12 mouse cellular contexts compared by ENCODE assay signal in genomic region chr5:105822521-105823498, GRCm38 (mm10). TPM values are rescaled to one million over a fixed set of nuclear protein-coding genes. Genes with fewer than 3 reads are reported as not detected.
DNase-seq lines count a peak whose midpoint lies in the region; ATAC-seq and TF ChIP-seq lines count a peak whose summit lies in the region.
"Had no signal": no experiment of that assay in that cellular context is flagged by ENCODE, and none has a peak within 500 bp of the region (broad histone marks: within the 10 kb centered on the region; RNA-seq: fewer than 3 reads in every experiment).

No protein-coding gene starts in this region.

- WGBS in embryonic facial prominence, embryonic 15.5 days, result 14% methylated on average over 15 of the region's 15 CpGs
- WGBS in hindbrain, embryonic 16.5 days, result 34% methylated on average over 15 of the region's 15 CpGs
- 49% methylated on average over 15 of the region's 15 CpGs for WGBS in kidney, adult 2 months

- H3K27ac ChIP-seq in embryonic facial prominence, embryonic 15.5 days (replicated peaks), result peak overlapping the region; percentile 61; the same call in 1 of the 2 replicates
- H3K27ac ChIP-seq in hindbrain, embryonic 16.5 days (ENCODE audit: low read depth, low read length), result no peak overlapping the region
- no peak overlapping the region for H3K27ac ChIP-seq in kidney, adult 2 months (ENCODE audit: insufficient read depth, low read depth, low read length)

- peak; percentile 38 for DNase-seq in embryo, embryonic 10 days (ENCODE audit: low spot score)
- DNase-seq in embryo, embryonic 9.5 days (ENCODE audit: extremely low spot score), result no peak
- DNase-seq in right cerebral cortex, postnatal 25 days, result no peak
- DNase-seq in kidney, adult 2 months, result no peak
- no peak for DNase-seq in left cerebral cortex, adult 11 months (ENCODE audit: low spot score)
- DNase-seq: B cell, adult 2 months; cerebellum, adult 9-10 months; kidney, adult 9 months; right cerebral cortex, postnatal 14 days had no signal

- no peak for TF ChIP-seq POLR2A in myocyte (IDR thresholded peaks at IDR 0.05; ENCODE audit: insufficient read length, low read depth)
- no peak for TF ChIP-seq POLR2A in kidney, adult 2 months (IDR thresholded peaks at IDR 0.05; ENCODE audit: low read depth, low read length)

- H3K4me2 ChIP-seq in embryonic facial prominence, embryonic 15.5 days (replicated peaks), result peak overlapping the region; percentile 44
- H3K4me2 ChIP-seq in hindbrain, embryonic 16.5 days (ENCODE audit: low read length), result peak overlapping the region; percentile 8; the same call in 1 of the 2 replicates
- H3K4me2 ChIP-seq in myocyte (ENCODE audit: low read depth), result peak overlapping the region; percentile 13

- no peak overlapping the region for H3K9ac ChIP-seq in embryonic facial prominence, embryonic 15.5 days
- peak overlapping the region; percentile 36; the same call in 1 of the 2 replicates for H3K9ac ChIP-seq in hindbrain, embryonic 16.5 days (ENCODE audit: low read depth, low read length)

- H3ac ChIP-seq in myocyte (ENCODE audit: control insufficient read depth, insufficient read length), result no peak overlapping the region

- no peak for TF ChIP-seq CTCF in kidney, adult 2 months (conservative IDR thresholded peaks at IDR 0.05; ENCODE audit: insufficient read depth, insufficient read length, low read depth, low read length)

- no peaks in the 10 kb centered on the region for H3K79me2 ChIP-seq in myocyte (ENCODE audit: control insufficient read depth, insufficient read depth)

- H3K9me3 ChIP-seq in embryonic facial prominence, embryonic 15.5 days (replicated peaks), result no peaks in the 10 kb centered on the region
- H3K9me3 ChIP-seq in hindbrain, embryonic 16.5 days (ENCODE audit: control insufficient read depth, low read length), result no peaks in the 10 kb centered on the region

- peaks cover 13% of the 10 kb centered on the region for H3K4me1 ChIP-seq in embryonic facial prominence, embryonic 15.5 days
- H3K4me1 ChIP-seq in hindbrain, embryonic 16.5 days (ENCODE audit: control insufficient read depth, insufficient read depth, low read depth, low read length), result peaks cover 7% of the 10 kb centered on the region
- peaks cover 16% of the 10 kb centered on the region for H3K4me1 ChIP-seq in kidney, adult 2 months (ENCODE audit: control insufficient read depth, insufficient read depth, low read length)

- ATAC-seq in embryonic facial prominence, embryonic 15.5 days (ENCODE audit: insufficient number of reproducible peaks, low FRiP score, low TSS enrichment, low read depth), result no peak; the same call in 1 of the 2 replicates
- ATAC-seq in hindbrain, embryonic 16.5 days, result peak; percentile 59

- no peaks in the 10 kb centered on the region for H3K36me3 ChIP-seq in embryonic facial prominence, embryonic 15.5 days
- no peaks in the 10 kb centered on the region for H3K36me3 ChIP-seq in hindbrain, embryonic 16.5 days (ENCODE audit: control insufficient read depth, insufficient read depth, low read length)
- no peaks in the 10 kb centered on the region for H3K36me3 ChIP-seq in myocyte (ENCODE audit: control insufficient read depth, insufficient read depth)
- no peaks in the 10 kb centered on the region for H3K36me3 ChIP-seq in kidney, adult 2 months (ENCODE audit: control insufficient read depth, insufficient read depth, low read length)

- no peaks in the 10 kb centered on the region for H3K27me3 ChIP-seq in embryonic facial prominence, embryonic 15.5 days
- no peaks in the 10 kb centered on the region for H3K27me3 ChIP-seq in hindbrain, embryonic 16.5 days (replicated peaks; ENCODE audit: control insufficient read depth, insufficient read depth, low read length)
- no peaks in the 10 kb centered on the region for H3K27me3 ChIP-seq in myocyte (ENCODE audit: control insufficient read depth, insufficient read depth, insufficient read length)
- no peaks in the 10 kb centered on the region for H3K27me3 ChIP-seq in kidney, adult 2 months (replicated peaks; ENCODE audit: control insufficient read depth, insufficient read depth, low read length)

- 0 out of 2 replicates have a peak overlapping the region, but pooled peaks have one; percentile 1 for H3K4me3 ChIP-seq in embryonic facial prominence, embryonic 15.5 days (replicated peaks)
- no peak overlapping the region for H3K4me3 ChIP-seq in hindbrain, embryonic 16.5 days (ENCODE audit: low read length)
- no peak overlapping the region for H3K4me3 ChIP-seq in myocyte
- H3K4me3 ChIP-seq in kidney, adult 2 months (ENCODE audit: insufficient read depth, low read depth, low read length), result no peak overlapping the region

TF ChIP-seq in myocyte, 11 proteins besides CTCF, POLR2A, EP300 and RAD21:
- TF ChIP-seq TCF12 (IDR thresholded peaks at IDR 0.05; ENCODE audit: insufficient read depth, poor library complexity, severe bottlenecking), result no peak
- TF ChIP-seq MAX (IDR thresholded peaks at IDR 0.05; ENCODE audit: low read depth), result no peak
- TF ChIP-seq POLR2AphosphoS2 (IDR thresholded peaks at IDR 0.05; ENCODE audit: insufficient read length, low read depth), result no peak
- no peak for TF ChIP-seq CEBPB (IDR thresholded peaks at IDR 0.05; ENCODE audit: insufficient read depth, poor library complexity, severe bottlenecking)
- TF ChIP-seq REST (IDR thresholded peaks at IDR 0.05; ENCODE audit: insufficient read depth, insufficient read length), result no peak
- no peak for TF ChIP-seq USF1 (IDR thresholded peaks at IDR 0.05; ENCODE audit: low read depth)
- no peak for TF ChIP-seq TCF3 (IDR thresholded peaks at IDR 0.05; ENCODE audit: insufficient read length, low read depth)
- no peak for TF ChIP-seq MYOD1 (IDR thresholded peaks at IDR 0.05; ENCODE audit: control insufficient read depth in 1 of 3, insufficient read length in 2 of 3, low read depth in 2 of 3)
- no peak for TF ChIP-seq SRF (IDR thresholded peaks at IDR 0.05; ENCODE audit: control insufficient read depth, insufficient read length, low read depth)
- no peak for TF ChIP-seq MYOG (IDR thresholded peaks at IDR 0.05; ENCODE audit: control insufficient read depth in 1 of 3, insufficient read depth in 1 of 3, insufficient read length in 2 of 3, low read depth in 2 of 3)
- no peak for TF ChIP-seq E2F4 (IDR thresholded peaks at IDR 0.05; ENCODE audit: insufficient read depth)

RNA-seq across cellular contexts. Expression of gene Zfp326, which starts 53.6 kb away (rescaled TPM):
- 34.9 and 41.2 TPM in 2 replicates for polyA plus RNA-seq in embryonic facial prominence, embryonic 15.5 days (2015; fragmentation: Nextera tagmentation; extraction: Ambion mirVana)
- polyA plus RNA-seq in hindbrain, embryonic 16.5 days (2015; fragmentation: Nextera tagmentation; extraction: Ambion mirVana), result 35.5 and 39.7 TPM in 2 replicates
- 7.6 TPM for polyA plus RNA-seq in myocyte (2012; fragmentation: generic; extraction: Trizol)
- 6.4 and 7.5 TPM in 2 replicates for polyA plus RNA-seq in kidney, adult 2 months (2012; rRNA removed)
